ENCODE assay signal across 8 mouse cellular contexts in genomic region chr19:32346176-32346575, GRCm38 (mm10). TPM values are rescaled to one million over a fixed set of nuclear protein-coding genes. Genes with fewer than 3 reads are reported as not detected.
DNase-seq lines count a peak whose midpoint lies in the region; ATAC-seq and TF ChIP-seq lines count a peak whose summit lies in the region.

No protein-coding gene starts in this region.

- intact Hi-C loops in heart, postnatal 10 days (cut with DNase I) = loop anchor here (2.0 kb wide), 1 partner anchor 41 kb away; no protein-coding TSS in a partner anchor

- no peak overlapping the region for H3K4me2 ChIP-seq in limb, embryonic 12.5 days
- peak overlapping the region; percentile 21; the same call in 1 of the 2 replicates for H3K4me2 ChIP-seq in stomach, postnatal 0 days (replicated peaks; ENCODE audit: low read depth)

- H3K9ac ChIP-seq in limb, embryonic 12.5 days (replicated peaks) = no peak overlapping the region
- no peak overlapping the region for H3K9ac ChIP-seq in stomach, postnatal 0 days (ENCODE audit: low read length)

- no peaks in the 10 kb centered on the region for H3K36me3 ChIP-seq in limb, embryonic 12.5 days
- H3K36me3 ChIP-seq in stomach, postnatal 0 days (ENCODE audit: control insufficient read depth, insufficient read depth, low read length) = no peaks in the 10 kb centered on the region

- no peak for DNase-seq in frontal cortex, postnatal 25 days (ENCODE audit: low spot score in 2 of 2)
- peak; percentile 57 for DNase-seq in brain, adult 2 months (ENCODE audit: low read depth, low spot score)
- DNase-seq in heart, postnatal 10 days = peak; percentile 80 to 88
- DNase-seq in stomach, postnatal 0 days (ENCODE audit: low spot score) = peak; percentile 76
- DNase-seq in retina, embryonic 14.5 days (ENCODE audit: low spot score) = no peak
- no peak for DNase-seq in cerebellum, adult 11 months

- no peak overlapping the region for H3K4me3 ChIP-seq in limb, embryonic 12.5 days (replicated peaks)
- H3K4me3 ChIP-seq in stomach, postnatal 0 days (ENCODE audit: low read depth, low read length) = no peak overlapping the region

- 18% methylated on average over 3 of the region's 3 CpGs for WGBS in limb, embryonic 12.5 days
- WGBS in stomach, postnatal 0 days = 3% methylated on average over 3 of the region's 3 CpGs

- peaks cover 54% of the 10 kb centered on the region for H3K4me1 ChIP-seq in limb, embryonic 12.5 days (replicated peaks)
- H3K4me1 ChIP-seq in stomach, postnatal 0 days (replicated peaks; ENCODE audit: control insufficient read depth, insufficient read depth) = peaks cover 22% of the 10 kb centered on the region

- H3K9me3 ChIP-seq in limb, embryonic 12.5 days = no peaks in the 10 kb centered on the region
- no peaks in the 10 kb centered on the region for H3K9me3 ChIP-seq in stomach, postnatal 0 days (ENCODE audit: control insufficient read depth, low read length)

- TF ChIP-seq EP300 in stomach, postnatal 0 days (optimal IDR thresholded peaks at IDR 0.05) = peak; percentile 62

- peak overlapping the region; percentile 82 for H3K27ac ChIP-seq in limb, embryonic 12.5 days
- H3K27ac ChIP-seq in stomach, postnatal 0 days (replicated peaks) = peak overlapping the region; percentile 83

- TF ChIP-seq CTCF in stomach, postnatal 0 days (IDR thresholded peaks at IDR 0.05; ENCODE audit: low read depth) = no peak

- no peaks in the 10 kb centered on the region; the same call in 1 of the 2 replicates for H3K27me3 ChIP-seq in limb, embryonic 12.5 days
- no peaks in the 10 kb centered on the region for H3K27me3 ChIP-seq in stomach, postnatal 0 days (ENCODE audit: control insufficient read depth, insufficient read depth, low read length)

- peak; percentile 49; the same call in 1 of the 2 replicates for ATAC-seq in frontal cortex, adult (ENCODE audit: low TSS enrichment)
- ATAC-seq in limb, embryonic 12.5 days (ENCODE audit: insufficient number of reproducible peaks, insufficient read depth, low FRiP score, low TSS enrichment, low read depth) = peak; percentile 60; the same call in 1 of the 2 replicates
- peak; percentile 85 for ATAC-seq in stomach, postnatal 0 days (ENCODE audit: low FRiP score, low TSS enrichment)

RNA-seq across cellular contexts. Expression of gene Sgms1, which starts 43.3 kb away (rescaled TPM):
- total RNA-seq in heart, postnatal 10 days (2021) = 10 to 100 TPM; 54.1 to 67.2 TPM
- polyA plus RNA-seq in limb, embryonic 12.5 days (2016; fragmentation: Nextera tagmentation; extraction: Ambion mirVana) = 21.6 and 23.0 TPM in 2 replicates
- 27.2 and 29.3 TPM in 2 replicates for polyA plus RNA-seq in stomach, postnatal 0 days (2015; fragmentation: Nextera tagmentation; extraction: Ambion mirVana)

Comparison
In these comparisons a context has a peak if more than half of its experiments do, and no peak if none do; other contexts are left out.
1. DNase-seq: peak in brain, adult 2 months (single experiment), heart, postnatal 10 days (2 of 2) and stomach, postnatal 0 days (single experiment); none in frontal cortex, postnatal 25 days (0 of 2), retina, embryonic 14.5 days (single experiment) and cerebellum, adult 11 months (single experiment).
2. Peak in every context shown above with its lines, with median percentiles within 50 percentile points of each other: ATAC-seq.